Mouse (Mus musculus) stomach, postnatal 0 days (tissue): ENCODE results near the gene Srsf6. TPM values are rescaled to one million over a fixed set of nuclear protein-coding genes. Genes with fewer than 3 reads are reported as not detected.

ENCODE experiments used
- ATAC-seq: fragments of 200-750 bp; cut with Nextera tagmentation; 2 replicates; pipeline ENCODE4 v1.8.0; 2017; ENCODE audit not compliant: low FRiP score, low TSS enrichment
- DNase-seq: peaks from one replicate; pipeline ENCODE4 v3.0.0-alpha.2; 2016; ENCODE audit warnings: low spot score
- H3K27ac ChIP-seq: fragments of 300-500 bp; sonication (generic); replicated peaks from 2 replicates; pipeline ENCODE4 v1.5.1; 2014; ENCODE audit warnings: mild to moderate bottlenecking, control low read depth
- H3K27me3 ChIP-seq: fragments of 300-500 bp; sonication (generic); 2 replicates; pipeline ENCODE4 v1.6.1; 2014; ENCODE audit warnings: low read length; ENCODE audit not compliant: control insufficient read depth, insufficient read depth
- H3K36me3 ChIP-seq: fragments of 300-500 bp; sonication (generic); 2 replicates; pipeline ENCODE4 v1.6.1; 2014; ENCODE audit warnings: low read length, mixed read lengths; ENCODE audit not compliant: control insufficient read depth, insufficient read depth
- H3K4me1 ChIP-seq: fragments of 300-500 bp; sonication (generic); replicated peaks from 2 replicates; pipeline ENCODE4 v1.6.1; 2014; ENCODE audit warnings: antibody characterized with exemption; ENCODE audit not compliant: control insufficient read depth, insufficient read depth
- H3K4me2 ChIP-seq: fragments of 300-500 bp; sonication (generic); replicated peaks from 2 replicates; pipeline ENCODE4 v1.6.1; 2014; ENCODE audit warnings: low read depth, mild to moderate bottlenecking, control low read depth, moderate library complexity
- H3K4me3 ChIP-seq: fragments of 300-500 bp; sonication (generic); 2 replicates; pipeline ENCODE4 v1.5.1; 2014; ENCODE audit warnings: low read depth, low read length, control low read depth
- H3K9ac ChIP-seq: fragments of 300-500 bp; sonication (generic); 2 replicates; pipeline ENCODE4 v1.6.1; 2014; ENCODE audit warnings: mild to moderate bottlenecking, low read length, control low read depth, mixed read lengths
- H3K9me3 ChIP-seq: fragments of 300-500 bp; sonication (generic); 2 replicates; pipeline ENCODE4 v1.6.1; 2016; ENCODE audit warnings: low read length; ENCODE audit not compliant: control insufficient read depth
- CTCF ChIP-seq: IDR thresholded peaks from 2 replicates; pipeline ENCODE4 v1.5.1; 2016; ENCODE audit warnings: antibody characterized with exemption, low read depth, mild to moderate bottlenecking, moderate library complexity
- EP300 ChIP-seq: optimal IDR thresholded peaks from 2 replicates; pipeline ENCODE3; 2016; ENCODE audit warnings: antibody characterized with exemption
- WGBS: fragments of 180-500 bp; shearing (Covaris S2); extraction: QIAGEN DNeasy Blood & Tissue Kit; methylation state at CpG from one replicate; pipeline ENCODE4 v1.1.7; 2014; 5-methylcytosine and 5-hydroxymethylcytosine counted together
- polyA plus RNA-seq: library from polyadenylated mRNA; unstranded; fragments of >200 nt; fragmentation: Nextera tagmentation; extraction: Ambion mirVana; gene quantifications from 2 replicates; pipeline ENCODE4 v1.2.1, GENCODE M21; 2015

The Srsf6 gene
- polyA plus RNA-seq, 1 experiment from 2014 or later = 67.5 TPM

- DNase-seq = no peak
- Histone ChIP-seq H3K9ac (no peak overlapping the region), H3K27ac (no peak overlapping the region), H3K4me1 (0 out of 2 replicates have a peak, but pooled peaks cover 2% of the 10 kb centered on the region), H3K4me2 (no peak overlapping the region), H3K36me3 (no peaks in the 10 kb centered on the region), H3K4me3 (no peak overlapping the region), H3K27me3 (no peaks in the 10 kb centered on the region), H3K9me3 (no peaks in the 10 kb centered on the region)
- no peak for ATAC-seq
- WGBS = 78% methylated on average over 6 of the region's 6 CpGs
- TF ChIP-seq EP300 (no peak), CTCF (no peak)
Measured at GRCm38 (mm10) chr2:162970896-162971295, 39.6 kb downstream of the Srsf6 start.

GRCm38 (mm10) chr2:162972752-162973151, 41.4 kb downstream of the Srsf6 start:
- no peaks in the 10 kb centered on the region for H3K36me3 ChIP-seq
- no peak overlapping the region for H3K9ac ChIP-seq
- no peak overlapping the region for H3K27ac ChIP-seq
- H3K4me3 ChIP-seq = no peak overlapping the region
- DNase-seq (no peak), ATAC-seq (no peak)
- H3K27me3 ChIP-seq = no peaks in the 10 kb centered on the region
- H3K4me2 ChIP-seq = no peak overlapping the region
- 0 out of 2 replicates have a peak, but pooled peaks cover 2% of the 10 kb centered on the region for H3K4me1 ChIP-seq
- TF ChIP-seq CTCF (no peak), EP300 (no peak)
- H3K9me3 ChIP-seq = no peaks in the 10 kb centered on the region
- 45% methylated on average over 7 of the region's 7 CpGs for WGBS

GRCm38 (mm10) chr2:162973206-162973605, 41.9 kb downstream of the Srsf6 start:
- no peak overlapping the region for H3K4me3 ChIP-seq
- H3K4me2 ChIP-seq = no peak overlapping the region
- 0 out of 2 replicates have a peak, but pooled peaks cover 2% of the 10 kb centered on the region for H3K4me1 ChIP-seq
- TF ChIP-seq EP300 (no peak), CTCF (no peak)
- DNase-seq (no peak), ATAC-seq (no peak)
- no peak overlapping the region for H3K9ac ChIP-seq
- H3K27me3 ChIP-seq = no peaks in the 10 kb centered on the region
- WGBS = 55% methylated on average over 5 of the region's 5 CpGs
- no peak overlapping the region for H3K27ac ChIP-seq
- no peaks in the 10 kb centered on the region for H3K36me3 ChIP-seq
- no peaks in the 10 kb centered on the region for H3K9me3 ChIP-seq

- H3K27me3 ChIP-seq = no peaks in the 10 kb centered on the region
- H3K27ac ChIP-seq = no peak overlapping the region
- no peak overlapping the region for H3K4me3 ChIP-seq
- H3K9ac ChIP-seq = no peak overlapping the region
- no peak overlapping the region for H3K4me2 ChIP-seq
- WGBS = 9% methylated on average over 11 of the region's 11 CpGs
- TF ChIP-seq CTCF = no peak
- no peak for TF ChIP-seq EP300
- H3K4me1 ChIP-seq = 0 out of 2 replicates have a peak, but pooled peaks cover 2% of the 10 kb centered on the region
- H3K9me3 ChIP-seq = no peaks in the 10 kb centered on the region
- DNase-seq (peak; percentile 29), ATAC-seq (peak; percentile 64)
- H3K36me3 ChIP-seq = no peaks in the 10 kb centered on the region
Measured at GRCm38 (mm10) chr2:162973637-162974036, 42.3 kb downstream of the Srsf6 start.

- Histone ChIP-seq H3K4me2 (no peak overlapping the region), H3K4me1 (0 out of 2 replicates have a peak, but pooled peaks cover 2% of the 10 kb centered on the region), H3K9me3 (no peaks in the 10 kb centered on the region), H3K36me3 (no peaks in the 10 kb centered on the region), H3K27ac (no peak overlapping the region), H3K27me3 (no peaks in the 10 kb centered on the region), H3K4me3 (no peak overlapping the region), H3K9ac (no peak overlapping the region; the same call in 1 of the 2 replicates)
- TF ChIP-seq CTCF = no peak
- no peak for TF ChIP-seq EP300
- WGBS = 68% methylated on average over 11 of the region's 11 CpGs
- DNase-seq = no peak
- ATAC-seq = no peak
Measured at GRCm38 (mm10) chr2:162975157-162975775, 43.9 kb downstream of the Srsf6 start.

- Histone ChIP-seq H3K4me3 (no peak overlapping the region), H3K4me1 (0 out of 2 replicates have a peak, but pooled peaks cover 2% of the 10 kb centered on the region), H3K27ac (no peak overlapping the region), H3K36me3 (no peaks in the 10 kb centered on the region), H3K4me2 (no peak overlapping the region), H3K9me3 (no peaks in the 10 kb centered on the region), H3K9ac (no peak overlapping the region), H3K27me3 (no peaks in the 10 kb centered on the region)
- TF ChIP-seq EP300 (no peak), CTCF (no peak)
- ATAC-seq = no peak
- DNase-seq = no peak
- 62% methylated on average over 4 of the region's 4 CpGs for WGBS
Measured at GRCm38 (mm10) chr2:162976001-162976400, 44.7 kb downstream of the Srsf6 start.
